Mouse (Mus musculus) erythroid progenitor cell, adult 5-6 weeks (primary cell): ENCODE measurements at regions not wholly inside any gene's neighbourhood (a gene's known extent, or its start where the extent isn't known, plus 50 kb on each side); places are given as distances from the start of the nearest gene placed in this dataset.

Source experiments
- ATAC-seq: replicated peaks from 2 replicates; pipeline ENCODE4 v1.8.0; 2016; ENCODE audit warnings: moderate number of reproducible peaks, mild to moderate bottlenecking, moderate TSS enrichment, inconsistent platforms; ENCODE audit not compliant: poor library complexity, low FRiP score, severe bottlenecking

DNA sequence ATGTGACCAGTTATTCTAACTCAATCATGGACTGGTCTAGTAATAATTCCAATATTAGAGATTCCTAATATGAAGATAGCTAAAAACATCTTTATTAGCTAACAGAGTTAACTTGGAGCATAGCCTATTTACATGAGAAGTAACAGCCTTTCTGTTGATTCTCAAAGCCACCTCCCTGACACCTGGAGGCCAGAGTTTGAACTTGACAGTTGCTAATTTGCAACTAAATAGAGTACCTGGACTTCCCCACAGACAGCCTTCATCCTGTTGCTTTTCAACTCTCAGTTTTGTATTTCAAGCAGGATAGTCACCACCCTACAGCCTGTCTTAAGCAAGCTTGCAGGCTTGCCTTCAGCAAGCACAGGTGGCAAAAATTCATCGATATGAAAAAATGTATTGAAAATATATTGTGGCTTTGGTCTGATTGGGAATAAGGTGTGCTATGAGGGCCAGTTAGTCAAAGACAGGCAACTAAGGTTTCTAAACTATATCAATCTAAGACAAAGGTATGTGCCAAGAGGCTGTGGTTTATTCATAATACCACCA is 264.1 kb upstream of the Tet2 start:
- no peak for ATAC-seq

GRCm38 (mm10) chr3:133818966-133819700 is 274.2 kb upstream of the Tet2 start:
- ATAC-seq: no peak

DNA sequence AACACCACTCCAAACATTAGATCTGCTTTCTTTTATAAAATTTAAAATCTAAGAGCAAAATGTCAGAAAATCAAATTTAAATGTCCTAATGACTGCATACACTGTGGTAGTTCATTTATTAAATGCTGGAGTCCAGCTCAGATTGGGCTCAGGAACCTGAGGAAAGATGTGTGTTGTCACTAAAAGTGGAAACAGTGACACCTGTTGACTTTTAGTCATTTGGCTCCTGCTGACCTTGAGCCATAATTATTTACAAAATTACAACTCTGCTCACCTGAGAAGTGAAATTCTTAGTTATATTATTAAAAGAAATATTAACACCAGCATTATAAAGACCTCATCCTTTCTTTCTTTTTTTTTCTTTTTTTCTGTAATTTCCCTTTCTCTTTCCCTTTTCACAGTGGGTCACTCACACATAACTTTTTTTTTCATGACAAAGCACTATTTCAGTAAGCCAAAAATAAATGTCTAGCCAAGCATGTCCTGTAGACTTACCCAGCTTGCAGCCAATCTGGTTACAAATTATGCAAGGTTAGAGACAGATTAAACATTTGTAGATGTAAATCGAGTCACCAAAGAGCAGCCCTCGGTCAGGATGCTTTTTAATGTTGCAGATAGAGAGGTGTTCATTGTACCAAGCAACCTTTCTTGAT is 288.9 kb upstream of the Tet2 start:
- no peak for ATAC-seq

- ATAC-seq: no peak
Observed at GRCm38 (mm10) chr3:133834459-133834858, 289.5 kb upstream of the Tet2 start.

GRCm38 (mm10) chr3:133846301-133846700 is 301.4 kb upstream of the Tet2 start:
- ATAC-seq: no peak

GRCm38 (mm10) chr3:133874383-133874782 is 329.4 kb upstream of the Tet2 start:
- no peak for ATAC-seq

- ATAC-seq: no peak
Observed at GRCm38 (mm10) chr3:133876439-133877072, 331.6 kb upstream of the Tet2 start.

- no peak for ATAC-seq
Observed at GRCm38 (mm10) chr3:133877310-133877709, 332.4 kb upstream of the Tet2 start.

GRCm38 (mm10) chr3:133880626-133881025 is 335.7 kb upstream of the Tet2 start:
- ATAC-seq: no peak

DNA sequence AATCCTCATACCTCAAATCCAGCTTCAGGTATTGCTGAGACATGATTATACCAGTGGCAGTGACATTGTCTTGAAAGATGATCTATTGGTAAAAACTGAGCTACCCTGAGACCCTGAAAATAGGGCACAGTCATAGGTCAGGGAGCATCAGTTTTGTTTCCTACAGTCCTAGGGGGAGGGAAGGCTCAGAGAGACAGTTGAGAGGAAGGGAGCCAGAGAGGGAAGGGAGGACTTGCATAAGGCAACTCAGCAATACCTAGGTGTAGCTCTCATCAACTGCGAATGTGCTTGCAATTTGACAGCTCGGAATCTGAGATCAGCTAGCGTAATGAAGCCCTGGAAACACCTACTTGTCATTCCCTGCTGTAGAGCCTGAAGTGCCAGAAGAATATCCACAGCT is 334.4 kb upstream of the Cxxc4 start:
- ATAC-seq: no peak

DNA sequence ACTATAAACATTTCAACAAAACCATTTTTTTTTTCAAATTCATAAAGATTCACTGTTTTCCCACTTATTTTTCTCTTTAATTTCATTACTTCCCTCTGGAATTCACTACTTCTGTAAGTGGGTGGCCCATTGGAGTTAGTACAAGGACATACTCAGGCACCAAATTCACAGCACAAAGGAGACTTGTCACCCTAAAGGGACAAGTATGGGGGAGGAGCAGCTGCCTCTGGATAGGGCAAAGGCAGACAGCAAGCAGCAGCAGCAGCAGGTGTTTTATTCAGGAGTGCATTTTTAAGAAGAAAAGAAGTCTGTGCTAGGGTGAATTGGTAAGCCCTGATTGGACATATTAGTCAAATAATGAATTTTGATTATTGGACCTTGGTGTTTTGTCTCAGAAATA is 314.1 kb upstream of the Cxxc4 start:
- ATAC-seq: no peak

- no peak for ATAC-seq
Observed at GRCm38 (mm10) chr3:133965322-133965721, 271.0 kb upstream of the Cxxc4 start.

GRCm38 (mm10) chr3:133968176-133968575 is 268.1 kb upstream of the Cxxc4 start:
- no peak for ATAC-seq

DNA sequence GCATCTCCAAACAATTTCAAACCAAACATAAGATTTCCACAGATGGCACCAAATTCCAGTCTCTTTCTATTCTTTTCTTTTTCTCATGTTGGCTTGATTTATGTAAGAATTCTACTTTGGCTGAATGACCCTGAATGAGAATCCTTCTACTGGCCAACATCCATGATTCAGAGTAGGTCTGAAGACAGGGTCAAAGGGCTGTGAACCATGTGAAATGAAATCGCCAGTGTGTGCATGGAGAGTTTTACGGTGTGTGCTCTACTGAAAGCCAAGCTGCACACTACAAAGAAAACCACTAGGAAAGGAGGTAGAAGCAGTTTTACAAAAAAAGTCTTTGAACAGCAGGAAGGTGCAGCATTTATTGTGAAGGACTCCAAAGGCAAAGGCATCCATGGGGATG is 263.5 kb upstream of the Cxxc4 start:
- ATAC-seq: no peak

DNA sequence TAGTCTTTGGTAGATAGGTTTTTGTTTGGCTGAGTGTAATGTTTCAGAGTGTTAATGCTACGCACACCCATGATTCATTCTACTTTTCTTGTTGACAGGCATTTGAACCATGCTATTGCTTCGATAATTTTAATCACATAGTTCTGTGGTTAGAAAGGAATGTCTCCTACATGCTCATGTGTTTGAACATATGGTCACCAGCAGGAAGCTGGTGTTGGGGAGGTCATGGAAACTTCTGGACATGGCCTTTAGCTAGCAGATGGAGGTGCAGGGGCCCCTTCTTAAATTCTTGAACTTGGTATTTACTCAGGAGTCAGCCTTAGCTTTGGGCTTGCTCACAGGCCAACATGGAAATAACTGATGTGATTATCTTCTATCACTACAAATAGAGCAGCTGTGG is 248.6 kb upstream of the Cxxc4 start:
- no peak for ATAC-seq

DNA sequence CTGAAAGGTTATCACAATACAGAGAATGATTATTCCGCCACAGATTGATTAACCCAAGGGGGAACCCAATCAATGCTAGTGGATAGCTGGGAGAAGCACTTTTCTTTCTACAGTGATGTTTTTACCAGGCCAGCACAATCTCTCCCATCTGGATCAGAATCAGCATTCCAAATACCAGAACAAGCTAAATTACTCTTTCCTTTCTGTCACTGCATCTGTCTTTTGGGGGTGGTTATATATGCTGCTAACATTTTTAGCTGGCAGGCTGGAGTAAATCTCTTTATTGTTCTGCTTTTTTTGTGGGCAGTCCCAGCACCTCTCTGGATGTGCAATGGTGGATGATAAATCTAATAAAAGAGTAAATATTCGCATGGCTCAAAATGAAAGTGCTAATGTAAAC is 242.3 kb upstream of the Cxxc4 start:
- ATAC-seq: no peak

DNA sequence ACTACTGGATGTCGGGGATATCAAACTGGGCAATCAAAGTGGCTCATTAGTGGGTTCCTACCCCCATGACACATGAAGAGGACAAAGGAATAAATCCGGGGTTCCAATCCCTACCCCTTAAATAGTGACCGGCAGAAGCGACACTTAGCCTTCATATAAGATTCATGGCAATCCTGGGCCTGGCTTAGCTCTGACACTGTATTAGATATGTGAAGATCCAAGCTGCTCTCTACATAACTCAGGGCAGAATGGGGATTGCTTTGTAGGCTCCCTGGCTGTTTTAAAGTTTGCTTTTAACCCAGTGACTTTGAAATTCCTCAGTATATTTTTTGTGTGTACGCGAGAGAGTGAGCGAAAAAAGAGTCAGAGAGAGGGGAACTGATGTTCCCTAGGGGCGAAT is 236.3 kb upstream of the Cxxc4 start:
- ATAC-seq: no peak

DNA sequence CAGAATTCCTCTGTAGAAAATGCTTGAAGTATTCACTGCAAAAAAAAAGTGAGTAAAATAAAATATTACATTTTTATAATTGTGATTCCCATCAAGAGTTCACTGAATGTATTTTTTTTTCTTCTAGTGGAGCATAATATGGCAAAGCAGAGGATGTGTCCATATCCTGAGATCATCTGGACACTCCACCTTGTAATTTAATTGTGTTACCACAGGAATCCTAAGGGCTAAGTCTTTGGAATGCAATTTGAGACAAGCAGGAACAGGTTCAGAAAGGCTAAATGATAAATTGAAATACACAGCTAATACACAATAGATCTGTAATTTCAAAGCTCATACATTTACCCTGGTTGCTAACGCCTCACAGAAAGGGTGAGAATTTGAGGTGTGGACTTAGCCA is 235.7 kb upstream of the Cxxc4 start:
- no peak for ATAC-seq

DNA sequence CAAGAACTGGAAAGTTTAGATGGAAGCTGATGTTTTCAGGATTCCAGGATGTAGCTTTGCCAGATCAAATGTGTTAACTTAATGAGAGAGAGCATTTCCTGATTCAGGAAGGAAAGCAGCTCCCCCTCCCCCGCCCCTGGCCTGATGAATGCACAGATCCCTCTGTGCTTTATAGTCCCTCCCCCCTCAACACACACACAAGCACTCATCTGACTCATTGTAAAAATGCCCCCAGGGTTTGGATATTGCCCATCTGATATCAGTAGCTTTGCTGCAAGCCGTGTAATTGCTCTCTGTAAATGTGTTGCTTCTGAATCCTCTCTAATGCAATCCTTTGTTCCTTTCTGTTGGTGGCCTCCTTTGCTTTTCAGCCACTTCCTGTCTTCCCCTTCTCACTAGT is 221.5 kb upstream of the Cxxc4 start:
- ATAC-seq: no peak

DNA sequence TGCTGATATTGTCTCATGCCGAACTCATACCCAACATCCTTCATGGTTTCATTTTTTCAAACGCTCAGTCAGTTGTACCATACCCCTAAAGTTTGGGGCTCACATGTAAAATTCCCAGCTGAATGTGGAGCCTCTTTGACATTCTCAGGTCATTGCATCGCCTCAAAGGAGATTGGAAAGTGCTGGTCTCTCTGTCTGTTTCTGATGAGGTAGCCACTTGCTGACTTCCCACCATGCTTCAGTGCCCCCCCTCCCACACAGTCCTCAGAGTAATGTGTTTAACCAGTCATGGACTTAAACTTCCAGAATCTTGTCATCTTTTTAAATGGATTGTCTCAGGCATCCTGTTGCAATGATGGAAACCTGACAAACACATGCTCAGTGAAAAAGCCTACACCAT is 220.9 kb upstream of the Cxxc4 start:
- no peak for ATAC-seq

DNA sequence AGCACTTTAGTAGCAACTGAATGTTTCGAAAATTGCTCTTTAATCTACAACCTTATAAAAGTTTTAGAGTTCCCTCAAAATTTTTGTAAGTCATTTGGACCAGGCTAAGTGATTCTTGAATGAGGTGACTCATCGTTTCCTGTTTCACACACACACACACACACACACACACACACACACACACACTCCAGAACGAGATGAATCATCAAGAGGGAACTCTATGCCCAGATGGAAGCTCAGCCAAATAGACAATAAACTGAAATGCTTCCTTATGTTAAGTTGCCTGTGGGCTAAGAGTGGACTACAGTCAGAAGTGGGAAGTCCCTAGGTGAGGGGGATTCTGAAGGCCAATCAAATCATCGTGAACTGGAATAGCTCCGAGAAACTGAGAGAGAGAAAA is 202.4 kb upstream of the Cxxc4 start:
- ATAC-seq: no peak
